Mouse (Mus musculus): ENCODE data around the gene Polr3b.

- TF ChIP-seq CTCF (IDR thresholded peaks at IDR 0.05; ENCODE audit: control insufficient read depth, insufficient read depth, insufficient replicate concordance, low read depth, low read length) (no peak), POLR2A (IDR thresholded peaks at IDR 0.05; ENCODE audit: control insufficient read depth, low read depth, low read length) (no peak)
Measured at GRCm38 (mm10) chr10:84613366-84613765, 8.7 kb upstream of the Polr3b start.
